Mouse (Mus musculus) cerebellum, adult 8-10 months (tissue): ENCODE results near the gene Ckm.

Experiments
- DNase-seq: peaks from one replicate; pipeline ENCODE4 v3.0.0; 2022

Gene Ckm

DNA sequence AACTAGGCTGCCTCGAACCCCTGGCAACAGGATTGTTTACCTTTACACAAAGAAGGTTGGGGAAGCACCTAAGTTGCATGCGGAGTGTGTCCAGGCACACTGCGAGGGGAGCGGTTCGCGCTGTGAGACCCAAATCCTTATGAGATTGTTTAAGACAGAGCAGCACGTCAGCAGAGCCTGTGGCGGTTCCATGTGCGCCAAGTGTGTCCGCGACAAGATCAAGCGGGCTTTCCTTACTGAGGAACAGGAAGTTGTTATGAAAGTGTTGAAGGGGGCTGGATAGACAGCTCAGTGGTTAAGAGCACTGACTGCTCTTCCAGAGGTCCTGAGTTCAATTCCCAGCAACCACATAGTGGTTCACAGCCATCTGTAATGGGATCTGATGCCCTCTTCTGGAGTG is 63.7 kb downstream of the Ckm start:
- no peak for DNase-seq

DNA sequence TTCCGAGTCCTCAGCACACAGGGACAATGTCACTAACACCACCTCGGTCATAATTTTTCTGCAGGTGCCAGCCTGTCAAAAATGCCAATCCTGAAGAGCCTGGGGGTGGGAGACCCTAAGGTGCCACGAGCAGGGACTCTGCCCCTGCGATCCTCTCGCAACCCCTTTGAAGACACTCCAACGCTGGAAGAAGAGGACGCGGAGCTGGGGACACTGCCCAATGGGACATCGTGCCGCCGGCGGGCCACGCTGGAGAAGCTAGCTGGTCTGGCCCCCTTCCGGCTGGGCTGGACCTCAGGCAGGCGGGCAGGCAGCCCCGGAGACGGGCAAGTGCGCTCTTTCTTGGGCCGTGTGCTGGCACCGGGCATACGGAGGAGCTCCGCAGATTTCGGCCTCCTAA is 64.8 kb downstream of the Ckm start:
- DNase-seq = no peak

GRCm38 (mm10) chr7:19470308-19470707 is 65.7 kb downstream of the Ckm start:
- no peak for DNase-seq

GRCm38 (mm10) chr7:19472403-19472802 is 67.8 kb downstream of the Ckm start:
- DNase-seq = no peak
